Mouse (Mus musculus): ENCODE measurements around the gene Tlcd2. TPM values are rescaled to one million over a fixed set of nuclear protein-coding genes. Genes with fewer than 3 reads are reported as not detected.

Gene Tlcd2
- total and polyA plus RNA-seq, 3 experiments, result 0.40 to 0.81 TPM; not detected in 1

- TF ChIP-seq BHLHE40 (IDR thresholded peaks at IDR 0.05; ENCODE audit: low read depth, low read length) (peak; percentile 54), IRF4 (IDR thresholded peaks at IDR 0.05; ENCODE audit: low read depth, low read length) (peak; percentile 17; the same call in 1 of the 2 replicates), EP300 (IDR thresholded peaks at IDR 0.05; ENCODE audit: low read length) (peak; percentile 20; the same call in 1 of the 2 replicates), ZKSCAN1 (IDR thresholded peaks at IDR 0.05; ENCODE audit: borderline replicate concordance, low read depth, low read length) (no peak), POLR2AphosphoS2 (IDR thresholded peaks at IDR 0.05; ENCODE audit: low read depth, low read length) (no peak)
Measured at GRCm38 (mm10) chr11:75456440-75456871, 5.1 kb upstream of the Tlcd2 start (continued).

DNA sequence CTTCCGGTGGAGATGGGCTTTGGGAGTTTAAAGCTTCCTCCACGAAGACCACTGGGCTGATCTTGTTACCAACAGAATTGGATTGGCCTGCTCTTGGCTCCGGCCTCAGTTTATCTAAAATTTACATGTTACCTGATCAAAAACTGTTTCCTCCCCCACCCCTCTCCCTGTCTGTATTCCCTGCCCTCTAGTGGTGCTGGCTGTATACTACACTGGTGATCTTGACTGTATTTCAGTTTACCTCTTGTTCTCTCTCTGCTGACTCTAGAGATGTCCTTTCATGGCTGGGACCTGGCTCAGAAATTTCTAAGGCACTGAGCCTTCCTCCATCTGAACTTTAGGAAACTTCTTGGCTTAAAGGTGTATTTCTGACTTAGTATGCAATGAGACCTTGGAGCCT, 3.3 kb upstream of the Tlcd2 start:
- peak overlapping the region; percentile 98 for H3K27ac ChIP-seq (ENCODE audit: insufficient read depth, low read depth)
- H3K79me2 ChIP-seq (replicated peaks; ENCODE audit: control insufficient read depth, extremely low read depth, insufficient read depth, poor library complexity, severe bottlenecking), result peaks cover 10% of the 10 kb centered on the region; the same call in 1 of the 2 replicates
- no peak overlapping the region for H3K4me3 ChIP-seq (replicated peaks in 1 of 3; ENCODE audit: low read depth in 2 of 3, low read length in 2 of 3, poor library complexity in 1 of 3)
- H3K9me3 ChIP-seq (replicated peaks; ENCODE audit: low read length), result no peaks in the 10 kb centered on the region
- peaks cover 0 to under 1% of the 10 kb centered on the region in 2 experiments for H3K36me3 ChIP-seq (replicated peaks in 1 of 2; ENCODE audit: control insufficient read depth in 1 of 2, insufficient read depth in 1 of 2, low read length in 1 of 2)
- dilution Hi-C loops (cut with MboI; ENCODE audit: extremely low pct_ligation_motif_present, extremely low pct_unique_long_range_greater_than_20kb, low sequenced_read_pairs) (no loop called here), in situ Hi-C loops (cut with MboI; ENCODE audit: low pct_ligation_motif_present, low pct_unique_long_range_greater_than_20kb, low sequenced_read_pairs) (loop anchor here (5.0 kb wide), 1 partner anchor 46 kb away; no protein-coding TSS in a partner anchor)
- peak overlapping the region; percentile 97 for H3K4me2 ChIP-seq (ENCODE audit: insufficient read depth, low read depth, poor library complexity, severe bottlenecking)
- peaks cover 32 to 76% of the 10 kb centered on the region in 2 experiments for H3K4me1 ChIP-seq (ENCODE audit: control insufficient read depth in 1 of 2, insufficient read depth in 2 of 2)
- no peaks in the 10 kb centered on the region for H3K27me3 ChIP-seq (replicated peaks)
- peak; percentile 84 for DNase-seq (ENCODE audit: extremely low read depth)
- H3K9ac ChIP-seq (ENCODE audit: insufficient read depth, low read depth), result peak overlapping the region; percentile 71
- TF ChIP-seq RAD21 (IDR thresholded peaks at IDR 0.05; ENCODE audit: low read depth, low read length) (peak; percentile 65), MAZ (IDR thresholded peaks at IDR 0.05; ENCODE audit: low read depth, low read length) (peak; percentile 97), TBP (conservative IDR thresholded peaks at IDR 0.05; ENCODE audit: low read depth, low read length) (no peak), ZC3H11A (IDR thresholded peaks at IDR 0.05; ENCODE audit: low read depth, low read length) (no peak), CTCF (conservative IDR thresholded peaks at IDR 0.05 in 1 of 2, IDR thresholded peaks at IDR 0.05 in 1 of 2; ENCODE audit: low read depth in 2 of 2, low read length in 2 of 2) (peak; percentile 90 to 94), MXI1 (IDR thresholded peaks at IDR 0.05; ENCODE audit: low read depth, low read length) (no peak; the same call in 1 of the 2 replicates), MAX (IDR thresholded peaks at IDR 0.05; ENCODE audit: low read length) (no peak), PAX5 (IDR thresholded peaks at IDR 0.05; ENCODE audit: low read length) (no peak), JUN (IDR thresholded peaks at IDR 0.05; ENCODE audit: insufficient read depth, low read depth, low read length) (no peak), NRF1 (IDR thresholded peaks at IDR 0.05; ENCODE audit: low read depth, low read length) (no peak), USF2 (conservative IDR thresholded peaks at IDR 0.05; ENCODE audit: low read depth, low read length) (no peak), RCOR1 (conservative IDR thresholded peaks at IDR 0.05; ENCODE audit: low read depth, low read length) (no peak), CHD1 (IDR thresholded peaks at IDR 0.05; ENCODE audit: low read depth, low read length) (no peak), SIN3A (IDR thresholded peaks at IDR 0.05; ENCODE audit: low read length) (peak; percentile 71), POLR2AphosphoS2 (IDR thresholded peaks at IDR 0.05; ENCODE audit: low read depth, low read length) (no peak; the same call in 1 of the 2 replicates), GABPA (IDR thresholded peaks at IDR 0.05; ENCODE audit: insufficient replicate concordance, low read depth, low read length) (no peak), HCFC1 (IDR thresholded peaks at IDR 0.05; ENCODE audit: low read depth, low read length) (peak; percentile 61), TCF12 (IDR thresholded peaks at IDR 0.05; ENCODE audit: low read depth, low read length) (peak; percentile 53; the same call in 1 of the 2 replicates), ZKSCAN1 (IDR thresholded peaks at IDR 0.05; ENCODE audit: borderline replicate concordance, low read depth, low read length) (no peak), UBTF (IDR thresholded peaks at IDR 0.05; ENCODE audit: low read depth, low read length) (no peak), EP300 (IDR thresholded peaks at IDR 0.05; ENCODE audit: low read length) (no peak; the same call in 1 of the 2 replicates), BHLHE40 (IDR thresholded peaks at IDR 0.05; ENCODE audit: low read depth, low read length) (no peak; the same call in 1 of the 2 replicates), KAT2A (IDR thresholded peaks at IDR 0.05; ENCODE audit: insufficient replicate concordance, low read length) (0 out of 2 replicates have a peak, but pooled peaks have one; percentile 13), SMC3 (IDR thresholded peaks at IDR 0.05; ENCODE audit: low read depth, low read length) (peak; percentile 81), CHD2 (IDR thresholded peaks at IDR 0.05; ENCODE audit: low read length) (peak; percentile 84), MYC (IDR thresholded peaks at IDR 0.05; ENCODE audit: low read depth, low read length) (no peak), USF1 (IDR thresholded peaks at IDR 0.05; ENCODE audit: low read depth, low read length) (no peak), ZNF384 (IDR thresholded peaks at IDR 0.05; ENCODE audit: low read depth, low read length) (no peak), IRF4 (IDR thresholded peaks at IDR 0.05; ENCODE audit: low read depth, low read length) (peak; percentile 76), MEF2A (IDR thresholded peaks at IDR 0.05; ENCODE audit: borderline replicate concordance, low read depth, low read length) (no peak), JUND (conservative IDR thresholded peaks at IDR 0.05; ENCODE audit: low read depth, low read length) (no peak), NELFE (IDR thresholded peaks at IDR 0.05; ENCODE audit: low read depth, low read length) (peak; percentile 69; the same call in 1 of the 2 replicates)
